Mouse (Mus musculus) MEL (cell line): ENCODE data around the gene D16Ertd472e. TPM values are rescaled to one million over a fixed set of nuclear protein-coding genes. Genes with fewer than 3 reads are reported as not detected.

Source experiments
- DNase-seq: peaks from one replicate; pipeline ENCODE4 v3.0.0; 2011; ENCODE audit warnings: low read depth, low spot score
- H3K27ac ChIP-seq: 2 replicates; pipeline ENCODE4 v1.5.1; 2012; ENCODE audit warnings: low read depth, mild to moderate bottlenecking, control low read depth, low read length, moderate library complexity; ENCODE audit not compliant: control insufficient read depth
- H3K27me3 ChIP-seq, 2 experiments: fragments of 150-350 bp in 1 of 2; sonication (generic) in 1 of 2; 2 replicates each; pipeline ENCODE4 v1.6.1; 2012; ENCODE audit warnings: low read length in 2 of 2, mild to moderate bottlenecking in 2 of 2, improper control_type of control experiment in 1 of 2, moderate library complexity in 1 of 2; ENCODE audit not compliant: insufficient read depth in 2 of 2, control insufficient read depth in 1 of 2
- H3K36me3 ChIP-seq, 2 experiments: 2 replicates each; pipeline ENCODE4 v1.6.1; 2012 to 2014; ENCODE audit warnings: low read length in 2 of 2, improper control_type of control experiment in 1 of 2, inconsistent platforms in 1 of 2, mild to moderate bottlenecking in 1 of 2; ENCODE audit not compliant: insufficient read depth in 2 of 2, control insufficient read depth in 1 of 2
- H3K4me1 ChIP-seq, 2 experiments: fragments of 150-350 bp in 1 of 2; sonication (generic) in 1 of 2; 2 replicates each; pipeline ENCODE4 v1.6.1; 2012; ENCODE audit warnings: low read length in 2 of 2, improper control_type of control experiment in 1 of 2, mild to moderate bottlenecking in 1 of 2; ENCODE audit not compliant: insufficient read depth in 2 of 2, control insufficient read depth in 1 of 2
- H3K4me3 ChIP-seq, 2 experiments: fragments of 150-350 bp in 1 of 2; sonication (generic) in 1 of 2; 2 replicates each; pipeline ENCODE4 v1.5.1; 2012; ENCODE audit warnings: low read depth in 2 of 2, low read length in 2 of 2, mild to moderate bottlenecking in 2 of 2, moderate library complexity in 2 of 2, control low read depth in 1 of 2, improper control_type of control experiment in 1 of 2; ENCODE audit not compliant: control insufficient read depth in 1 of 2, insufficient read depth in 1 of 2
- H3K79me2 ChIP-seq: 2 replicates; pipeline ENCODE4 v1.6.1; 2012; ENCODE audit warnings: mild to moderate bottlenecking, low read length, moderate library complexity; ENCODE audit not compliant: control insufficient read depth, poor library complexity, insufficient read depth
- H3K9ac ChIP-seq: 2 replicates; pipeline ENCODE4 v1.6.1; 2012; ENCODE audit warnings: low read depth, mild to moderate bottlenecking, control low read depth, low read length, moderate library complexity; ENCODE audit not compliant: control insufficient read depth, poor library complexity, severe bottlenecking
- H3K9me3 ChIP-seq: fragments of 150-350 bp; sonication (generic); replicated peaks from 2 replicates; pipeline ENCODE4 v1.6.1; 2012; ENCODE audit warnings: mild to moderate bottlenecking, low read length, improper control_type of control experiment, moderate library complexity; ENCODE audit not compliant: insufficient read depth
- BHLHE40 ChIP-seq: IDR thresholded peaks from 2 replicates; pipeline ENCODE4 v1.6.1; 2012; ENCODE audit warnings: low read depth, mild to moderate bottlenecking, inconsistent platforms, low read length, improper control_type of control experiment, borderline replicate concordance
- CHD1 ChIP-seq: IDR thresholded peaks from 2 replicates; pipeline ENCODE4 v1.6.1; 2012; ENCODE audit warnings: low read depth, mild to moderate bottlenecking, inconsistent platforms, low read length, improper control_type of control experiment
- CHD2 ChIP-seq: IDR thresholded peaks from 2 replicates; pipeline ENCODE4 v1.6.1; 2011; ENCODE audit warnings: low read length, improper control_type of control experiment
- ELF1 ChIP-seq: IDR thresholded peaks from 2 replicates; pipeline ENCODE4 v1.6.1; 2014; ENCODE audit warnings: low read depth, mild to moderate bottlenecking, inconsistent platforms, low read length, improper control_type of control experiment, moderate library complexity
- EP300 ChIP-seq, 2 experiments: IDR thresholded peaks; 2 replicates each; pipeline ENCODE4 v1.6.1; 2011; ENCODE audit warnings: improper control_type of control experiment in 2 of 2, low read length in 2 of 2, low read depth in 1 of 2, mild to moderate bottlenecking in 1 of 2
- GABPA ChIP-seq: IDR thresholded peaks from 2 replicates; pipeline ENCODE4 v1.6.1; 2012; ENCODE audit warnings: low read depth, mild to moderate bottlenecking, inconsistent platforms, low read length, improper control_type of control experiment, moderate library complexity
- JUND ChIP-seq: IDR thresholded peaks from 2 replicates; pipeline ENCODE4 v1.6.1; 2011; ENCODE audit warnings: low read depth, mild to moderate bottlenecking, improper control_type of control experiment, low read length
- KAT2A ChIP-seq: conservative IDR thresholded peaks from 2 replicates; pipeline ENCODE4 v1.6.1; 2012; ENCODE audit warnings: low read depth, low read length, improper control_type of control experiment, inconsistent platforms
- MAFK ChIP-seq: IDR thresholded peaks from 2 replicates; pipeline ENCODE4 v1.6.1; 2011; ENCODE audit warnings: low read depth, mild to moderate bottlenecking, low read length, improper control_type of control experiment, borderline replicate concordance
- MAX ChIP-seq: IDR thresholded peaks from 2 replicates; pipeline ENCODE4 v1.6.1; 2011; ENCODE audit warnings: low read length, improper control_type of control experiment
- MAZ ChIP-seq: IDR thresholded peaks from 2 replicates; pipeline ENCODE4 v1.6.1; 2012; ENCODE audit warnings: low read depth, mild to moderate bottlenecking, inconsistent platforms, low read length, improper control_type of control experiment
- MEF2A ChIP-seq: IDR thresholded peaks from 2 replicates; pipeline ENCODE4 v1.6.1; 2014; ENCODE audit warnings: low read depth, mild to moderate bottlenecking, inconsistent platforms, low read length, improper control_type of control experiment; ENCODE audit not compliant: poor library complexity, insufficient replicate concordance, severe bottlenecking; ENCODE audit errors: extremely low read depth
- MXI1 ChIP-seq: IDR thresholded peaks from 2 replicates; pipeline ENCODE4 v1.6.1; 2011; ENCODE audit warnings: mild to moderate bottlenecking, low read depth, low read length, improper control_type of control experiment
- POLR2A ChIP-seq, 2 experiments: IDR thresholded peaks; 2 replicates each; pipeline ENCODE4 v1.6.1; 2011 to 2012; ENCODE audit warnings: low read length in 2 of 2, mild to moderate bottlenecking in 2 of 2, control low read depth in 1 of 2, improper control_type of control experiment in 1 of 2, low read depth in 1 of 2, moderate library complexity in 1 of 2; ENCODE audit not compliant: control insufficient read depth in 1 of 2, insufficient read depth in 1 of 2, poor library complexity in 1 of 2
- RCOR1 ChIP-seq: IDR thresholded peaks from 2 replicates; pipeline ENCODE4 v1.6.1; 2012; ENCODE audit warnings: low read depth, mild to moderate bottlenecking, inconsistent platforms, low read length, improper control_type of control experiment
- SMC3 ChIP-seq: IDR thresholded peaks from 2 replicates; pipeline ENCODE4 v1.6.1; 2011; ENCODE audit warnings: low read depth, low read length, improper control_type of control experiment
- TAL1 ChIP-seq: IDR thresholded peaks from 2 replicates; pipeline ENCODE4 v1.6.1; 2012; ENCODE audit warnings: mild to moderate bottlenecking, inconsistent platforms, low read length, moderate library complexity, mixed read lengths
- UBTF ChIP-seq: IDR thresholded peaks from 2 replicates; pipeline ENCODE4 v1.6.1; 2012; ENCODE audit warnings: low read depth, mild to moderate bottlenecking, inconsistent platforms, low read length, improper control_type of control experiment, moderate library complexity, borderline replicate concordance; ENCODE audit not compliant: insufficient read depth
- ZC3H11A ChIP-seq: IDR thresholded peaks from 2 replicates; pipeline ENCODE4 v1.6.1; 2012; ENCODE audit warnings: low read depth, mild to moderate bottlenecking, inconsistent platforms, low read length, improper control_type of control experiment
- ZMIZ1 ChIP-seq: IDR thresholded peaks from 2 replicates; pipeline ENCODE4 v1.6.1; 2012; ENCODE audit warnings: low read depth, mild to moderate bottlenecking, inconsistent platforms, low read length, improper control_type of control experiment, moderate library complexity
- ZNF384 ChIP-seq: IDR thresholded peaks from 2 replicates; pipeline ENCODE4 v1.6.1; 2012; ENCODE audit warnings: low read depth, mild to moderate bottlenecking, inconsistent platforms, low read length, improper control_type of control experiment
- polyA plus RNA-seq, 2 experiments: library from polyadenylated mRNA; stranded (reverse) in 1 of 2; unstranded in 1 of 2; fragments of >175 nt in 1 of 2; fragments of >200 nt in 1 of 2; gene quantifications; 2 replicates each; pipeline versions ENCODE4 v1.2.1 to v1.2.4; 2012; ENCODE audit warnings: low replicate concordance in 2 of 2, low read depth in 1 of 2; ENCODE audit not compliant: insufficient read length in 2 of 2, insufficient read depth in 1 of 2, missing spikeins in 1 of 2
- total RNA-seq: library from RNA; depleted of rRNA; stranded (reverse); fragments of 300-350 nt; gene quantifications from 2 replicates; pipeline ENCODE4 v1.2.3, GENCODE M21; 2012

Gene D16Ertd472e
- total and polyA plus RNA-seq, 3 experiments: 23.0 to 30.4 (median 23.6) TPM

DNA sequence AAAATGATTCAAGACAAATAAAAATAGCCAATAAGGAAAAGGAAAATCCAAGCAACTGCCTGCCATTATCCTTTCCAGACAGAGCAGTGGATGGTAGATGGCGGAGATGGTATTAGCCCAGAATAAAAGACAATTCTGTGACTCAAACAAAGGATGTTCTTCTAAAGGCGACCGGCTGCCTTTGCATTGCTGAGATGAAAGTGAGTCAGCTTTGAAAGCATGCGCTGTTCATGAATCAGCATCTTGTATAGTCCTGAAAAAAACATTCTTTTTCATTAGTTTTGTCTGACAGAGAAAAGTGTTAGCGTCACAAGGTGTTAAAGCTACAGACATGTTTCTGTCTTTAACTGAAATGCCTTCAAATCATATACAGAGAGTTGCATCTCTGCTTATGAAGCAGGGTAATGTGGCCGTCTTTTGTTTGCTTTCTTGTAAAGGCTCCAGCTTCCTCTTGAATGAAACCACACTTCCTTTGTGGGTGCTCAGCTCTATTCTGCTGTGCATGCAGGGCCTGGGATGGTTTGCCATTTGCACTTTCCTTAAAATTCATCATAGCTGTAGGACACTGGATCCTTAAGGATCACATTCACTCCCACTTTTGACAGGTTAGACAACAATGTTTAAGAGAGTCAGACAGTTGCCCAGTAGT lies 44.4 kb downstream of the D16Ertd472e start:
- no peaks in the 10 kb centered on the region for H3K36me3 ChIP-seq
- no peak overlapping the region for H3K4me3 ChIP-seq
- H3K4me1 ChIP-seq: no peaks in the 10 kb centered on the region
- H3K27me3 ChIP-seq: no peaks in the 10 kb centered on the region
- no peaks in the 10 kb centered on the region for H3K9me3 ChIP-seq
- TF ChIP-seq ZMIZ1: no peak
- TF ChIP-seq ELF1: no peak
- TF ChIP-seq CHD1: no peak
- no peak for TF ChIP-seq MEF2A
- TF ChIP-seq POLR2A (IDR thresholded peaks at IDR 0.05; ENCODE audit: control insufficient read depth in 1 of 2, insufficient read depth in 1 of 2, low read depth in 1 of 2, low read length in 2 of 2, poor library complexity in 1 of 2): no peak
- no peak for TF ChIP-seq RCOR1
- TF ChIP-seq KAT2A: no peak
- TF ChIP-seq GABPA: no peak
- no peak for TF ChIP-seq MXI1
- no peak for TF ChIP-seq TAL1
- no peak for TF ChIP-seq CHD2
- H3K9ac ChIP-seq: no peak overlapping the region
- no peak overlapping the region for H3K27ac ChIP-seq
- no peaks in the 10 kb centered on the region for H3K79me2 ChIP-seq
- no peak for DNase-seq

DNA sequence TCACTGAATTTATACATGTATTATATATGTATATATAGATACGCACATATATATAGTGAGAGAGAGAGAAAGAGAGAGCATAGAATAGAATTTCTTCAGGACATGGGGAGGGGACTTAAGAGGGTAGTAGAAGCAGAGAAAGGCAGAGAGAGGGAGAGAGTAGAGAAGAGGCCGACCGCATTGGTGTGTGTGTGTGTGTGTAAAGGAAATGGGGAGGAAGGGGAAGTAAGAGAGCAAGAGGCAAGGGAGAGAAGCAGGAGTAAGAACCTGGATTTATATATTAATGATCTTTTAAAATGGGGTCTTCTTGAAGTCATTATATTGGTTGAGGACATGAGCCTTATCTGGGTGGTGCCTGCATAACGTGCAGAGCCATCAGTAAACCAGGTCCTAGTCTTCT lies 53.5 kb downstream of the D16Ertd472e start:
- peaks cover 0 to 2% of the 10 kb centered on the region in 2 experiments; a peak in 2 of 4 replicates for H3K27me3 ChIP-seq
- H3K9me3 ChIP-seq: no peaks in the 10 kb centered on the region
- TF ChIP-seq MEF2A (no peak), MAX (no peak), ZC3H11A (no peak), BHLHE40 (no peak), CHD2 (no peak), KAT2A (no peak), EP300 (IDR thresholded peaks at IDR 0.05; ENCODE audit: low read depth in 1 of 2, low read length in 2 of 2) (no peak), JUND (no peak), SMC3 (no peak), MAZ (no peak), ZNF384 (no peak), UBTF (no peak), MAFK (no peak)
- H3K36me3 ChIP-seq: no peaks in the 10 kb centered on the region
- no peaks in the 10 kb centered on the region for H3K4me1 ChIP-seq
- DNase-seq: no peak
- no peak overlapping the region for H3K4me3 ChIP-seq
- no peak overlapping the region for H3K9ac ChIP-seq
- H3K79me2 ChIP-seq: no peaks in the 10 kb centered on the region
- H3K27ac ChIP-seq: no peak overlapping the region
